Mouse (Mus musculus) heart, postnatal 4 days (tissue): Measurements from ENCODE around the gene Igfbp4. TPM values are rescaled to one million over a fixed set of nuclear protein-coding genes. Genes with fewer than 3 reads are reported as not detected.
A peak's percentile ranks its signal among the peaks of the same experiment; 100 is the strongest.

Experiments used
- DNase-seq: peaks from one replicate; pipeline ENCODE4 v3.0.0; 2021
- total RNA-seq, 2 experiments: library from RNA; stranded (reverse); gene quantifications; 2 replicates each; pipeline ENCODE4 v1.2.3; 2021

The Igfbp4 gene
- total RNA-seq = 100 to 1,000 TPM; 204 to 217 TPM

GRCm38 (mm10) chr11:99041051-99041729 lies at the start of gene Igfbp4:
Gene Igfbp4 (plus strand): TSS chr11:99041244.
- DNase-seq = peak; percentile 86

- no peak for DNase-seq
These were observed 45.1 kb upstream of the Igfbp4 start for GRCm38 (mm10) chr11:98995987-98996386.

DNA sequence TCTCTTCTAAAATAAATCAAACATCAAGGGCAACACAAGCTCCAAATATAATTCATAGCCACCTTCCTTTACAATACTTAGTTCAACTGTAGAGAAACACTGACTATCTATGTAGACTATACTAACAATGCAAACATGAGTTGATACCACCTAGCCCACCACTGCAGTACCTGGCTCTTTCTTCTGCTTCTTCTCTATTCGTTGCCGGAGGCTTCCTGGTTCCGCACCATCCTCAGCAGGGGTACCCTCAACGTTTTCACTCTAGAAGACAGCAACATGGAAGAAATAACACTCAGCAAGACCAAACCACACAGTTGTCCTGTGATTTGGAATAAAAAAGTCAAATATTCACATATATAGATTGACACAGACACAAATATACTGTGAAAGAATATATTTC lies 43.4 kb upstream of the Igfbp4 start:
- no peak for DNase-seq

DNA sequence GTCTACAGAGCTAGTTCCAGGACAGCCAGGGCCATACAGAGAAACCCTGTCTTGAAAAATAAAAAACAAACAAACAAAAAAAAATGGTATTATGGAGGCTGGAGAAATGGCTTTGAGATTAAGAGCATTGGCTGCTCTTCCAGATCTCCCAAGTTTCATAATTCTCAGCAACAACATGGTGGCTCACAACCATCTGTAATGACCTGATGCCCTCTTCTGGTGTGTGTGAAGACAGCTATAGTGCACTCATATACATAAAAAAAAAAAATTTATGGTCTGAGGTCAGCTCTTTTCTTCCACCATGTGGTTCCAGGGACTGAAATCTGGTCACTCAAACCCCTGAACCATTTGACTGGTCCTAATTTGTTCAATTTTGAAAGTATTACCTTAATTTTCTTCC lies 42.3 kb upstream of the Igfbp4 start:
- DNase-seq = no peak

DNA sequence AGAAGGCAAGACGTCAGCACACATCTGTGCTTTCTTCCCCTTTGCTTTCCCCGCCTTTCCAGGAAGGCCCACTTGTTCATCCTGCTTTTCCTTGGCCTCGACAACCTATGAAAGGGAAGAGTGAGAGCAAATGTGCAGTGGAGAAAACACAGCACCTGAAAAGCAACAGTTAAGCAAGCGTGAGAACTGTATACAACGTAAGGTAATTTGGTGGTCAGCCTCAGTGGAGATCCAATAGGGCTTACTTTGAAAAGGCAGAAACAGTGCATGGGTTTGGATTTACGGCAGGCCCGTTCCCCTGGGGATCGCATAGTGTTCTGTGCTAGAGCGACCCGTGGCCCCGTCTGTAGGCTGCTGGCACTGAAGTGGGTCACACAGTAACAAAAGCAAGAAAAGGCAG lies 41.8 kb upstream of the Igfbp4 start:
- no peak for DNase-seq

- no peak for DNase-seq
These were observed 34.3 kb upstream of the Igfbp4 start for GRCm38 (mm10) chr11:99006788-99007187.

DNA sequence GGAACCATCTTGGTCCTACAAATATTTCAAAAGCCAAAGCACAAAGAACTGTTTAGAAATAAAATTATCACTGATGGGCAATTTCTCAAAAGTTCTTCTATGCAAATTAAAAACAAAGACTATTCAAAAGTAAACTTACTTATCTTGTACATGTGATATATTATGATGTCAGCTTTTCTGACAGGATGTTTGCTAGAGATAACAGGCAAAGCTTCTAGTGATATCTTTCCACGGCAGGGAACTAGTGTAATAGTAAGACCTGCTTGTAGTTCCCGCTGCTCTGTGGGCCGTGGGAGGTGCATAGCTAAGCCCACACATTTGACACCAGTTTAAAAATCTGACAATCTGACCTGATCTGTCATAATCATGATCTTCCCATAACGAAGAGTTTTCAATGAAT lies 30.9 kb upstream of the Igfbp4 start:
- no peak for DNase-seq

GRCm38 (mm10) chr11:99010706-99011105 lies 30.3 kb upstream of the Igfbp4 start:
- DNase-seq = no peak

GRCm38 (mm10) chr11:99013856-99014255 lies 27.2 kb upstream of the Igfbp4 start:
- DNase-seq = no peak

DNA sequence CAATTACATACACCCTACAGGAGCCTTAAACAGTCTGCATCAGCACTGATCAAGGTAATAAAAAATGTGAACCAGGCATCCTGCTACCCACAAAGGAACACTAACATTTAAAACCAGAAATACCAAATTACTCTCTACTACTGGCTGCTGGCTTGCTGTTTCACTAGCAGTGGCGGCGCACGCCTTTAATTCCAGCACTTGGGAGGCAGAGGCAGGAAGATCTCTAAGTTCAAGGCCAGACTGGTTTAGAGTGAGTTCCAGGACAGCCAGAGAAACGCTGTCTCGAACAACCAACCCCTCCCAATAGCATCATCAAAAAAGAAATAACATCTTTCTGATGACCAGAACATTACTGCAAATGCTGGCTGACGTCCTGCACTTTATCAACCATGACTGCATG lies 21.2 kb upstream of the Igfbp4 start:
- no peak for DNase-seq

- no peak for DNase-seq
These were observed 18.6 kb upstream of the Igfbp4 start for GRCm38 (mm10) chr11:99022384-99022933.

- DNase-seq = no peak
These were observed 17.9 kb upstream of the Igfbp4 start for GRCm38 (mm10) chr11:99023094-99023493.

DNA sequence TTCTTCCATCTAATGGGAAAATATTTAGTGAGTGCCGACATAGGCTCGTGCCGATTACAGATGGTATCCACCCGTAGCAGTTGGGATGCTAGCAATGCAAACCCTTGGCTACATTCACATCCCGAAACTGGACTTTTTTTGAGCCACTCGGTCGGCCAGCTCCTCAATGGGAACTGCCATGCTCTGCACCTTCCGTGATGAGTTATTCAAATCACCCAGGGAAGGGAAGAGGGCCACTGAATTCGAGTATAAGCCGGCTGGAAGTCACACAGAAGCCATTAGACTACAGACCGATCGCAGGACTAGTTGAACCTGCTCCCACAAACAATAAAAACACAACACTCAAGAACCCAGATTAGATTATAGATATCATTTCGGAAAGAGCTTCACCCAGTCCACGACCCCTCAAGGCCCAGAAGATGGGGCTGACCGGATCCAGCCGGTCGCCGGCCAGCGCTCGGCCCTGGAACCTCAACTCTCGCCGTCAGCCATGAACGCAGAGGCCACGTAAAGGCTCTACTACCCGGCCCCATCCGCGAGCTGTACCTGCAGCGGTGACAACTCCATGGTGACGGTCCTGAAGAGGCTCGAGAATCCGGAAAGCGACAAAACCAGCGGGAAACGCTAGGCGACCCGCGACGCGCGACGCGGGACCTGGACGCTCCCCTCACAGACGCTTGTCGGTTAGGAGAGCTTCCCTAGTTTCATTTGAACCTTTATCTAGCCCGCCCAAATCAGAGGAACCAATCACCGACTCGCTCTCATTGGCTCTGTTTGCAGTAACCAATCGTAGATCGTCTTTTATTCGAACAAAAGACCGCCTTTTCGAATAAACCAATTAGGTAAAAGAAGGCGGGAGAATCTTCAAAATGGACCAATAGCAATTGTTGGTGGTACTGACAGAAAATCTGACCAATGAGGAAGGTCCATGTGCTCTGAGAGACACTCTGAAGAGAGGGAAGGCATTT lies 17.3 kb upstream of the Igfbp4 start, which contains the start of gene Top2a:
Gene Top2a (minus strand): TSS at position 690 of the 968 bp plus-strand sequence.
- peak; percentile 96 for DNase-seq

GRCm38 (mm10) chr11:99024468-99025134 lies 16.4 kb upstream of the Igfbp4 start:
- DNase-seq = no peak

- DNase-seq = no peak
These were observed 15.2 kb upstream of the Igfbp4 start for GRCm38 (mm10) chr11:99025878-99026277.

GRCm38 (mm10) chr11:99026899-99027440 lies 14.1 kb upstream of the Igfbp4 start:
- no peak for DNase-seq

GRCm38 (mm10) chr11:99035350-99035749 lies 5.7 kb upstream of the Igfbp4 start:
- no peak for DNase-seq

DNA sequence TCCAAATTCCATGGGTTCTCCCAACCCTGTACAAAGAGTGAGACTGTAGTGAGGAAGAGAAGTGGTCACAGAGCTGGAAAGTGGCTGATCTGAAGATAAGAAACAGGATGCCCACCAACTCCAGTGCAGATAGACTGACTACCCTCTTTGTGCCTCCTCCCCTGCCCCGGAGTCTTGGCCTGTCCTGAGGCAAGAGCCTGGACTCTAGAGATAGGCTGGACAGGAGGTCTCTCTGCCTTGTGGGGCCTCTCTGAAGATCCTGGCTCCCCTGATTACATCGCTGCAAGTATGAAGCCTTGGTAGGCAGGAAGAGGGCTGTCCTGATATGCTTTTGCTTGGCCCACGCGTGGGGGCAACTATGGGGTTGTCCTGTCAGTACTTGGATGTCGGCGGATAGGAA lies 4.8 kb upstream of the Igfbp4 start:
- no peak for DNase-seq

DNA sequence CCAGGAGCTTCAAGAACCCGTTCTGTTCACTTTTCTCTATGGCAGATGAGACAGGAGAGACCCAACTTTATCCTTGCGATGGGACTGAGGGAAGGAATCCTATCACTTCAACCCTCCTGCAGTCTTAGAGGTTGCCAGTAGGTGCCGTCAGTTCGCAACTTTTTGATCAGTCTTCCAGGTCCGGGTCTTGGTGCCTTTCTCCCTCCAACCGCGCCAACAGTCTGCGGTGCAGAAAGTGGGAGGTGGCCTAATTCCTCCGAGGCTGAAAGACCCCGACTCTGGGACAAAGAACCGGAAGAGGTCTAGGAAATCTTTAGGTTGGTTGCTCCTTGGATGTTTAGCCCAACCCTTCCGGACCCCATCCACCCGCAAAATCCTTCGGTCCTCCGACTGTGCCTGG lies 1.3 kb upstream of the Igfbp4 start:
- DNase-seq = peak; percentile 89

- DNase-seq = peak; percentile 63
These were observed 584 bp upstream of the Igfbp4 start for GRCm38 (mm10) chr11:99040346-99040974.

- DNase-seq = no peak
These were observed 1.1 kb downstream of the Igfbp4 start for GRCm38 (mm10) chr11:99041841-99042780.
